Comparison of ENCODE assay signal across 9 mouse cellular contexts in genomic region chr8:95001165-95001564, GRCm38 (mm10). TPM values are rescaled to one million over a fixed set of nuclear protein-coding genes. Genes with fewer than 3 reads are reported as not detected.
A peak's percentile ranks its signal among the peaks of the same experiment; 100 is the strongest.
DNase-seq lines count a peak whose midpoint lies in the region; ATAC-seq and TF ChIP-seq lines count a peak whose summit lies in the region.
"Had no signal": no experiment of that assay in that cellular context is flagged by ENCODE, and none has a peak within 500 bp of the region (broad histone marks: within the 10 kb centered on the region; RNA-seq: fewer than 3 reads in every experiment).

No protein-coding gene starts in this region.

- no peak overlapping the region for H3K4me3 ChIP-seq in lung, embryonic 14.5 days (ENCODE audit: low read depth, low read length)
- no peak overlapping the region for H3K4me3 ChIP-seq in lung, adult 2 months (replicated peaks; ENCODE audit: extremely low read depth, low read depth, low read length)
- no peak overlapping the region for H3K4me3 ChIP-seq in hindbrain, embryonic 16.5 days (ENCODE audit: low read length)
- H3K4me3 ChIP-seq in neural tube, embryonic 13.5 days, result peak overlapping the region; percentile 62

- H3K36me3 ChIP-seq in lung, embryonic 14.5 days (ENCODE audit: insufficient read depth), result peaks cover 10% of the 10 kb centered on the region
- peaks cover 28% of the 10 kb centered on the region for H3K36me3 ChIP-seq in hindbrain, embryonic 16.5 days (ENCODE audit: control insufficient read depth, insufficient read depth, low read length)
- peaks cover 39% of the 10 kb centered on the region for H3K36me3 ChIP-seq in neural tube, embryonic 13.5 days

- no peak for TF ChIP-seq CTCF in lung, embryonic 14.5 days (IDR thresholded peaks at IDR 0.05; ENCODE audit: low read depth)
- TF ChIP-seq CTCF in lung, adult 2 months (IDR thresholded peaks at IDR 0.05; ENCODE audit: insufficient read depth, low read length), result no peak

- no peak for ATAC-seq in lung, embryonic 14.5 days (ENCODE audit: insufficient read depth)
- peak; percentile 0; the same call in 1 of the 2 replicates for ATAC-seq in hindbrain, embryonic 16.5 days
- ATAC-seq in neural tube, embryonic 13.5 days (ENCODE audit: low read depth), result peak; percentile 2; the same call in 1 of the 2 replicates

- H3K27me3 ChIP-seq in lung, embryonic 14.5 days (ENCODE audit: insufficient read depth, low read length), result no peaks in the 10 kb centered on the region
- H3K27me3 ChIP-seq in hindbrain, embryonic 16.5 days (replicated peaks; ENCODE audit: control insufficient read depth, insufficient read depth, low read length), result no peaks in the 10 kb centered on the region
- H3K27me3 ChIP-seq in neural tube, embryonic 13.5 days, result no peaks in the 10 kb centered on the region

- peak overlapping the region; percentile 42 for H3K27ac ChIP-seq in lung, embryonic 14.5 days (ENCODE audit: low read depth)
- H3K27ac ChIP-seq in hindbrain, embryonic 16.5 days (ENCODE audit: low read depth, low read length), result peak overlapping the region; percentile 73
- H3K27ac ChIP-seq in neural tube, embryonic 13.5 days (replicated peaks), result peak overlapping the region; percentile 98
- H3K27ac ChIP-seq: macrophage had no signal

- H3K4me1 ChIP-seq in lung, embryonic 14.5 days (ENCODE audit: insufficient read depth), result peaks cover 4% of the 10 kb centered on the region; the same call in 1 of the 2 replicates
- peaks cover 35% of the 10 kb centered on the region for H3K4me1 ChIP-seq in lung, adult 2 months (ENCODE audit: control insufficient read depth, insufficient read depth, low read length)
- H3K4me1 ChIP-seq in hindbrain, embryonic 16.5 days (ENCODE audit: control insufficient read depth, insufficient read depth, low read depth, low read length), result peaks cover 57% of the 10 kb centered on the region
- H3K4me1 ChIP-seq in neural tube, embryonic 13.5 days (replicated peaks), result peaks cover 63% of the 10 kb centered on the region

- H3K9me3 ChIP-seq in lung, embryonic 14.5 days (ENCODE audit: low read depth, low read length), result no peaks in the 10 kb centered on the region
- no peaks in the 10 kb centered on the region for H3K9me3 ChIP-seq in hindbrain, embryonic 16.5 days (ENCODE audit: control insufficient read depth, low read length)
- H3K9me3 ChIP-seq in neural tube, embryonic 13.5 days, result no peaks in the 10 kb centered on the region

- H3K4me2 ChIP-seq in lung, embryonic 14.5 days, result no peak overlapping the region
- H3K4me2 ChIP-seq in hindbrain, embryonic 16.5 days (ENCODE audit: low read length), result peak overlapping the region; percentile 52; the same call in 1 of the 2 replicates
- H3K4me2 ChIP-seq in neural tube, embryonic 13.5 days, result peak overlapping the region; percentile 79

- no peak overlapping the region for H3K9ac ChIP-seq in lung, embryonic 14.5 days
- H3K9ac ChIP-seq in hindbrain, embryonic 16.5 days (ENCODE audit: low read depth, low read length), result no peak overlapping the region
- H3K9ac ChIP-seq in neural tube, embryonic 13.5 days, result peak overlapping the region; percentile 13

- WGBS in lung, embryonic 14.5 days, result 71% methylated on average over 5 of the region's 5 CpGs
- WGBS in lung, adult 2 months, result 52% methylated on average over 5 of the region's 5 CpGs
- 50% methylated on average over 5 of the region's 5 CpGs for WGBS in hindbrain, embryonic 16.5 days
- 69% methylated on average over 5 of the region's 5 CpGs for WGBS in neural tube, embryonic 13.5 days

- no peak for TF ChIP-seq POLR2A in lung, adult 2 months (IDR thresholded peaks at IDR 0.05; ENCODE audit: borderline replicate concordance, extremely low read depth, low read depth, low read length)

- DNase-seq in heart, adult 11 months, result peak; percentile 90
- DNase-seq in heart, postnatal 14 days, result no peak
- DNase-seq in lung, embryonic 14.5 days, result no peak
- DNase-seq in lung, adult 2 months, result no peak
- no peak for DNase-seq in right cerebral cortex, adult 18-20 months
- no peak for DNase-seq in retina, embryonic 14.5 days (ENCODE audit: low spot score)

- intact Hi-C loops in heart, postnatal 14 days (cut with DNase I), result loop anchor here (1.0 to 5.0 kb wide), 3 partner anchors 51 to 201 kb away; partner anchors contain the start of genes Dok4 and Kifc3

RNA-seq across cellular contexts. Expression of gene Adgrg3, which starts 16.3 kb away (rescaled TPM):
- 1 to 10 TPM; 1.5 TPM for total RNA-seq in heart, postnatal 14 days (2021)
- 4.0 and 4.7 TPM in 2 replicates for polyA plus RNA-seq in lung, embryonic 14.5 days (2014; fragmentation: Nextera tagmentation; extraction: Ambion mirVana)
- 15.4 and 18.9 TPM in 2 replicates for polyA plus RNA-seq in lung, adult 2 months (2012; rRNA removed)
- 1.2 and 1.3 TPM in 2 replicates for polyA plus RNA-seq in hindbrain, embryonic 16.5 days (2015; fragmentation: Nextera tagmentation; extraction: Ambion mirVana)
- polyA plus RNA-seq in neural tube, embryonic 13.5 days (2015; fragmentation: Nextera tagmentation; extraction: Ambion mirVana), result 1.4 and 1.5 TPM in 2 replicates

RNA-seq across cellular contexts. Expression of gene Adgrg1, which starts 26.6 kb away (rescaled TPM):
- 10 to 100 TPM; 59.3 to 73.3 TPM for total RNA-seq in heart, postnatal 14 days (2021)
- polyA plus RNA-seq in lung, embryonic 14.5 days (2014; fragmentation: Nextera tagmentation; extraction: Ambion mirVana), result 33.8 and 45.3 TPM in 2 replicates
- polyA plus RNA-seq in lung, adult 2 months (2012; rRNA removed), result 192 and 233 TPM in 2 replicates
- polyA plus RNA-seq in hindbrain, embryonic 16.5 days (2015; fragmentation: Nextera tagmentation; extraction: Ambion mirVana), result 112 and 135 TPM in 2 replicates
- polyA plus RNA-seq in neural tube, embryonic 13.5 days (2015; fragmentation: Nextera tagmentation; extraction: Ambion mirVana), result 160 and 168 TPM in 2 replicates

RNA-seq across cellular contexts. Expression of gene Drc7, which starts 53.7 kb away (rescaled TPM):
- total RNA-seq in heart, postnatal 14 days (2021), result under 1 TPM in 1 of 2 experiments, not detected in 1; 0.31 TPM
- 0.07 TPM in 1 of 2 replicates, not detected in the other for polyA plus RNA-seq in lung, embryonic 14.5 days (2014; fragmentation: Nextera tagmentation; extraction: Ambion mirVana)
- polyA plus RNA-seq in lung, adult 2 months (2012; rRNA removed), result 14.0 and 18.5 TPM in 2 replicates
- polyA plus RNA-seq in hindbrain, embryonic 16.5 days (2015; fragmentation: Nextera tagmentation; extraction: Ambion mirVana), result 3.1 and 3.2 TPM in 2 replicates
- polyA plus RNA-seq in neural tube, embryonic 13.5 days (2015; fragmentation: Nextera tagmentation; extraction: Ambion mirVana), result 0.18 and 0.26 TPM in 2 replicates
- polyA plus RNA-seq: macrophage had no signal

Comparison
In these comparisons a context has a peak if more than half of its experiments do, and no peak if none do; other contexts are left out.
1. H3K27ac ChIP-seq: peak in every context shown above with its lines; median percentile 98 in neural tube, embryonic 13.5 days; 73 in hindbrain, embryonic 16.5 days; 42 in lung, embryonic 14.5 days.